Mouse (Mus musculus) intestine, embryonic 16.5 days (tissue): ENCODE measurements at regions not wholly inside any gene's neighbourhood (a gene's known extent, or its start where the extent isn't known, plus 50 kb on each side); places are given as distances from the start of the nearest gene placed in this dataset.

ENCODE experiments used
- ATAC-seq: fragments of 200-750 bp; cut with Nextera tagmentation; 2 replicates; pipeline ENCODE4 v1.8.0; 2017; ENCODE audit warnings: moderate TSS enrichment, moderate library complexity
- H3K27ac ChIP-seq: fragments of 300-500 bp; sonication (generic); 2 replicates; pipeline ENCODE4 v1.5.1; 2014; ENCODE audit warnings: mild to moderate bottlenecking, low read length
- H3K27me3 ChIP-seq: fragments of 300-500 bp; sonication (generic); replicated peaks from 2 replicates; pipeline ENCODE4 v1.6.1; 2014; ENCODE audit warnings: low read length, control low read depth, mixed read lengths; ENCODE audit not compliant: control insufficient read depth, insufficient read depth
- H3K36me3 ChIP-seq: fragments of 300-500 bp; sonication (generic); 2 replicates; pipeline ENCODE4 v1.6.1; 2014; ENCODE audit warnings: low read length, control low read depth; ENCODE audit not compliant: control insufficient read depth, insufficient read depth
- H3K4me1 ChIP-seq: fragments of 300-500 bp; sonication (generic); 2 replicates; pipeline ENCODE4 v1.6.1; 2014; ENCODE audit warnings: low read length, control low read depth, mixed read lengths; ENCODE audit not compliant: control insufficient read depth, insufficient read depth
- H3K4me2 ChIP-seq: fragments of 300-500 bp; sonication (generic); 2 replicates; pipeline ENCODE4 v1.6.1; 2014; ENCODE audit warnings: low read depth, low read length, control low read depth
- H3K4me3 ChIP-seq: fragments of 300-500 bp; sonication (generic); 2 replicates; pipeline ENCODE4 v1.5.1; 2014; ENCODE audit warnings: mild to moderate bottlenecking, low read length
- H3K9ac ChIP-seq: fragments of 300-500 bp; sonication (generic); 2 replicates; pipeline ENCODE4 v1.6.1; 2014; ENCODE audit warnings: low read depth, low read length
- H3K9me3 ChIP-seq: fragments of 300-500 bp; sonication (generic); 2 replicates; pipeline ENCODE4 v1.6.1; 2016; ENCODE audit warnings: low read length, control low read depth; ENCODE audit not compliant: control insufficient read depth
- WGBS: fragments of 180-500 bp; shearing (Covaris S2); extraction: QIAGEN DNeasy Blood & Tissue Kit; methylation state at CpG from one replicate; pipeline ENCODE4 v1.1.7; 2014; 5-methylcytosine and 5-hydroxymethylcytosine counted together

GRCm38 (mm10) chr14:47909129-47909528 lies 211.5 kb upstream of the Peli2 start:
- H3K4me3 ChIP-seq = no peak overlapping the region
- H3K27ac ChIP-seq = no peak overlapping the region
- no peaks in the 10 kb centered on the region for H3K4me1 ChIP-seq
- ATAC-seq = no peak
- H3K27me3 ChIP-seq = no peaks in the 10 kb centered on the region
- no peak overlapping the region for H3K9ac ChIP-seq
- H3K36me3 ChIP-seq = no peaks in the 10 kb centered on the region
- H3K9me3 ChIP-seq = no peaks in the 10 kb centered on the region
- 67% methylated on average over 8 of the region's 8 CpGs for WGBS
- no peak overlapping the region for H3K4me2 ChIP-seq

GRCm38 (mm10) chr14:47910741-47911295 lies 209.8 kb upstream of the Peli2 start:
- 48% methylated on average over 6 of the region's 6 CpGs for WGBS
- ATAC-seq = no peak

GRCm38 (mm10) chr14:47911546-47912545 lies 208.8 kb upstream of the Peli2 start:
- Histone ChIP-seq H3K9ac (no peak overlapping the region), H3K4me3 (no peak overlapping the region), H3K9me3 (no peaks in the 10 kb centered on the region), H3K27ac (no peak overlapping the region), H3K4me1 (no peaks in the 10 kb centered on the region), H3K4me2 (no peak overlapping the region), H3K27me3 (no peaks in the 10 kb centered on the region), H3K36me3 (no peaks in the 10 kb centered on the region)
- 75% methylated on average over 9 of the region's 9 CpGs for WGBS
- ATAC-seq = no peak

More at GRCm38 (mm10) chr14:47910741-47911295, 209.8 kb upstream of the Peli2 start:
- no peaks in the 10 kb centered on the region for H3K27me3 ChIP-seq
- no peak overlapping the region for H3K4me3 ChIP-seq
- H3K4me1 ChIP-seq = no peaks in the 10 kb centered on the region
- no peaks in the 10 kb centered on the region for H3K9me3 ChIP-seq
- no peaks in the 10 kb centered on the region for H3K36me3 ChIP-seq
- H3K9ac ChIP-seq = no peak overlapping the region
- no peak overlapping the region for H3K4me2 ChIP-seq
- H3K27ac ChIP-seq = no peak overlapping the region

GRCm38 (mm10) chr14:47915621-47916020 lies 205.0 kb upstream of the Peli2 start:
- 65% methylated on average over 1 of the region's 1 CpGs for WGBS
- no peaks in the 10 kb centered on the region for H3K9me3 ChIP-seq
- ATAC-seq = no peak

GRCm38 (mm10) chr14:47920638-47921347 lies 199.8 kb upstream of the Peli2 start:
- Histone ChIP-seq H3K27ac (no peak overlapping the region), H3K27me3 (no peaks in the 10 kb centered on the region), H3K9ac (no peak overlapping the region), H3K36me3 (no peaks in the 10 kb centered on the region), H3K4me1 (no peaks in the 10 kb centered on the region), H3K4me2 (no peak overlapping the region), H3K4me3 (no peak overlapping the region), H3K9me3 (no peaks in the 10 kb centered on the region)
- WGBS = 92% methylated on average over 9 of the region's 9 CpGs
- ATAC-seq = no peak

More at GRCm38 (mm10) chr14:47915621-47916020, 205.0 kb upstream of the Peli2 start:
- Histone ChIP-seq H3K4me1 (no peaks in the 10 kb centered on the region), H3K4me3 (no peak overlapping the region), H3K4me2 (no peak overlapping the region), H3K27me3 (no peaks in the 10 kb centered on the region), H3K27ac (no peak overlapping the region), H3K9ac (no peak overlapping the region), H3K36me3 (no peaks in the 10 kb centered on the region)

GRCm38 (mm10) chr14:47921811-47922277 lies 198.8 kb upstream of the Peli2 start:
- Histone ChIP-seq H3K4me2 (no peak overlapping the region), H3K4me3 (no peak overlapping the region), H3K27me3 (no peaks in the 10 kb centered on the region), H3K36me3 (no peaks in the 10 kb centered on the region), H3K9ac (no peak overlapping the region), H3K4me1 (no peaks in the 10 kb centered on the region), H3K27ac (no peak overlapping the region), H3K9me3 (no peaks in the 10 kb centered on the region)
- ATAC-seq = no peak
- 46% methylated on average over 10 of the region's 10 CpGs for WGBS

- H3K9me3 ChIP-seq = no peaks in the 10 kb centered on the region
- H3K4me2 ChIP-seq = no peak overlapping the region
- no peak overlapping the region for H3K4me3 ChIP-seq
- WGBS = 92% methylated on average over 3 of the region's 3 CpGs
- no peak for ATAC-seq
- no peak overlapping the region for H3K27ac ChIP-seq
- H3K27me3 ChIP-seq = no peaks in the 10 kb centered on the region
- no peaks in the 10 kb centered on the region for H3K36me3 ChIP-seq
- no peak overlapping the region for H3K9ac ChIP-seq
- no peaks in the 10 kb centered on the region for H3K4me1 ChIP-seq
These were observed 194.2 kb upstream of the Peli2 start for GRCm38 (mm10) chr14:47926416-47926815.

GRCm38 (mm10) chr14:47935401-47935800 lies 185.2 kb upstream of the Peli2 start:
- no peak for ATAC-seq

GRCm38 (mm10) chr14:47937081-47937651 lies 183.5 kb upstream of the Peli2 start:
- Histone ChIP-seq H3K4me2 (no peak overlapping the region), H3K4me1 (no peaks in the 10 kb centered on the region), H3K36me3 (no peaks in the 10 kb centered on the region), H3K4me3 (no peak overlapping the region), H3K27me3 (no peaks in the 10 kb centered on the region), H3K27ac (no peak overlapping the region), H3K9ac (no peak overlapping the region), H3K9me3 (no peaks in the 10 kb centered on the region)
- 69% methylated on average over 7 of the region's 7 CpGs for WGBS
- ATAC-seq = no peak

More at GRCm38 (mm10) chr14:47935401-47935800, 185.2 kb upstream of the Peli2 start:
- WGBS = 92% methylated on average over 6 of the region's 6 CpGs
- no peak overlapping the region for H3K4me3 ChIP-seq
- H3K9ac ChIP-seq = no peak overlapping the region
- H3K9me3 ChIP-seq = no peaks in the 10 kb centered on the region
- no peak overlapping the region for H3K27ac ChIP-seq
- no peaks in the 10 kb centered on the region for H3K27me3 ChIP-seq
- no peak overlapping the region for H3K4me2 ChIP-seq
- H3K36me3 ChIP-seq = no peaks in the 10 kb centered on the region
- H3K4me1 ChIP-seq = no peaks in the 10 kb centered on the region
